Mouse (Mus musculus): ENCODE data around the gene Kdm4a.

Gene Kdm4a

GRCm38 (mm10) chr4:118156559-118156958 is 23.3 kb downstream of the Kdm4a start:
- no peak for DNase-seq (ENCODE audit: low read depth)

- DNase-seq (ENCODE audit: low read depth): no peak
Measured at GRCm38 (mm10) chr4:118154889-118155288, 25.0 kb downstream of the Kdm4a start.

- DNase-seq (ENCODE audit: low read depth): peak; percentile 22
Measured at GRCm38 (mm10) chr4:118152020-118152785, 27.6 kb downstream of the Kdm4a start.

- DNase-seq (ENCODE audit: low read depth): no peak
Measured at GRCm38 (mm10) chr4:118150804-118151203, 29.0 kb downstream of the Kdm4a start.

DNA sequence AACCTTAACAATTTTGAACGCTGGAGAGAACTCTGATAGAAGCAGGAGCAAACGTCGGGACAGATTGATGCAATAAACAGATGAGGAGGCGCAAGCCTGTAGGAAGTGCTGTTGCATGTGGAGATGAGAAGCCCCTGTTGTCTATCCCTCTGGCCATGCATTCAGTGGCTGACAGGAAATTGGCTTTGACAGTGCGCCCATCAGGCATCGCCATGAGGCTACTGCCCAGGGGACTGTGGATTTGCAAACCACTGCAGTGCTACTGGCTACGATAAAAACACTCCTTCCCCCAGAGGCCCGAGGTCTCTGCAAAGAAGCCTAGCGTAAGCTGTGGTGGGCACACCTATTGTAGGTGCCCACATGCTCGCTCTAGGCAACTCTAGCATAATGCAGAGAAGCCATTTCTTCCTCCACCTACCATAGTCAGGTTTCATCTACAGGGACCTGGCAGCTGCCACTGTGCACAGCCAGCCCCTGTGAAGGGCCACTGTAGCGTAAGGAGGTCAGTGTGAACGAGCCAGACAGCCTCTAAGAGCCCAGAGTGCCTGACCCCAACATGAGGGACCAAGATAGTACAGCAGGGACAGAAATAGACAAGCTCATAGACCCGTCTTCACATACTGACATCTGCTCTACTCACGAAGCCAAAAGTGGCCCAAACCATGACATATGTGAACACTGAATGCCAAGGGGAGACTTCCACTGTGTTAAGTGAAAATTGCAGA is 29.7 kb downstream of the Kdm4a start:
- DNase-seq (ENCODE audit: low read depth): no peak

DNA sequence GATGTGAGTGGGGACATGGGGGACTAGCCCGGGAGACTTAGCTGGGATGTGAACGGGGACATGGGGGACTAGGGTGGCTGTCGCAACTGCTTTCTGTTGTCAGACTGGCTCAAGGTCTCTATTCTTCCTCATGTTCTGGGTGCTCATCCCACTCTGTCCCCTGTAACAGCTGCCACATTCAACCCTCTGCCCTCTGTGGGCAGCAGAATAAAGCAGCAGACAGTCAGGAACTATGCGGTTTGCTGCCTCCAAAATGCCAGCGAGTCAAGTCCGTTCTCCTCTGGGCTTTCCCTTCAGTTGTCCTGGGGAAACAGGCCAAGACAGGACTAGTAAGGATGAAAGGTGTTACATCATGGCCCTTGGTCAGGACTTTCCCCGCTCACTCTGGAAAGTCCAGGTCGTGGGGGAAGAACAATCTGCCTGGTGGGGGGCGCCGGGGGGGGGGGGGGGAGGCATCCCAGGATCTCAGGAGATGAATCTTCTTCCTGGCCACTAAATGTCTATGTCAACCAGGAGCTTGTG is 30.7 kb downstream of the Kdm4a start:
- no peak for DNase-seq (ENCODE audit: low read depth)

GRCm38 (mm10) chr4:118148317-118148687 is 31.5 kb downstream of the Kdm4a start:
- no peak for DNase-seq (ENCODE audit: low read depth)

DNA sequence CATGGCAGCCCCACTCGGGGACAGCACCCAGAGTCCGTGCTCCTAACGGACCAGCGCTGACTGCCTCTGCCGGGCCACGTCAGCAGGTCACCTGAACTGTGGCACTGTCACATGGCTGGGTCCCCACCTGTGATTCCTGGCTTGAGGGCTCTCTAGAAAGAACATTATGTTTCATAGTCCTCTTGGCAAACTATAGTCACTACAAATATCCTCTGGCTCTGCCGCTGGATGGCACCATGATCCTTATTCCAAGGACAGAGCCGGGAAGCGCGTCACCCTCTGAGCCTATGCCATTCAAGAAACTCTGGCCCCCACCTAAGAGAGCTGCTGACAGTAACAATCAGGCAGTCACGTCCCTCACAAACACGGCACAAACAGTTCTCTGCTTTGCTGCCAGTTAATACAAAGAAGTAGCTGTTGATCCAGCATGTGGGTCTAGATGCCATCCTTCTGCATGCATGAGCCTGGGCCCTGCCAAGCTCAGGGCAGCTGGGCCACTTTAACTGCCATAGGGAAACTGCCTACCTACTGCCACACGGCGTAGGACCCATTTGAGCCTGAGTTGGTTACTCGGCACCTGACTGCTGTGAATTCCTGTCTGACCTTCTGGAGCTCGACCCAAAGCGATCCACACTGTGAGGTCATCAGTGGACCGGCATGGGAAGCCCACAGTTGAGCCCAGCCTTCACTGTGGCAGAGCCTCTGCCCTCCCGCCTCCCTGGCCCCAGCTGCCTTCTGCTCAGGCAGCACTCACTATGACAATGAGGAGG is 32.1 kb downstream of the Kdm4a start:
- DNase-seq (ENCODE audit: low read depth): no peak

- DNase-seq (ENCODE audit: low read depth): no peak
Measured at GRCm38 (mm10) chr4:118147090-118147489, 32.8 kb downstream of the Kdm4a start.

DNA sequence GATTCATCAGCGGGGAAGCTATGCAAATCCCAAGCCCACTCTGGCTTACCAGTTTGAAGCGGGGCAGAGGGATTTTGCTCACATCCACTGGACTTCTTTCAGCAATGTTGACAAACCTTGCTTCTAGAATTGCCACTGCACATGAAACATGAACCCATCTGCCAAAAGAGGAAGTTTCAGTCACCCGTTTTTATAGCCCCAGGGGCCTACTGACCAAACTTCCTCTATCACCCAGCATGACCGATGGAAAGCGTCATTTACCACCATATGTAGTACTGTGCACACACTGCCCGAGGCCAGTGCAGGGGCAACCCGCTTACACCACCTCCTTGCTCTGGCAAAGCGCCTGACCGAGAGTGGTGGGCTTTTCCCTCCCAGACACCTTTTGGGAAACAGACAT is 35.5 kb downstream of the Kdm4a start:
- peak; percentile 89 for DNase-seq (ENCODE audit: low read depth)

DNA sequence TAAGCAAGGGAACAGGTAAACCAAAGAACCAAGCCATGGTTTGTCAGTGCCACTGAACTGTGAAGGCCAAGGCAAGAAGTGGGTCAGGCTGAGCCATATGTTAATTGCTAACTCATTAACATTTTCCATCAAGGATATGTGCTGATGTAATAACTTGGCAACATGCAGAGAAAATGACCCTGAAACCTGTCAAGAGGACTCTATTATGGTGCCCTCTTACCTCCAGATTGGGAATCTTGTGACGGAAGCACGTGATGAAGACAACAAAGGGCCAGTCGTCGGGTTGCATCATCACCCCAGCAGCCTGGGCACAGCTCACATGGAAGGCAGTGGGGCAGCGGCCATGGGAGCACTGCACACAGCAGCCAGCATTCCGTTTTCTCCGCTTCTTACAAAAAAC is 36.2 kb downstream of the Kdm4a start:
- no peak for DNase-seq (ENCODE audit: low read depth)

DNA sequence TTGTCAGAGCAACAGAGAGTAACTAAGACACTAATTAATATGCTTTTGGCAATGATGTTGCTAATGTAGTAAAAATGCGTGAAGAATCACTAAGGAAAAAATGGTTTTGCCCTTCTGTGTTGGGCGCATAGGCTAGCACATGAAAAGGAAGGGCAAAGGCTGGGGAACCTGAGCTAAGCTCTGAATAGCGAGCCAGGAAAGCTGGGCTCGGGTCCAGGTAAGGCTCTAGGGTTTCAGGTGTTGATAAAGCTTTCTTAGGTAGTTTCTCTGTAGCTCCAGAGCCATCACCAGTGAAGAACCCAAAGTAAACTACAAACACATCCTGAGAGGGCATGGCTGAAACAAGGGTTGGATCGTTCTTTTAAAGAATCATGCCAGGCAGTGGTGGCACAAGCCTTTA is 38.3 kb downstream of the Kdm4a start:
- DNase-seq (ENCODE audit: low read depth): no peak

DNA sequence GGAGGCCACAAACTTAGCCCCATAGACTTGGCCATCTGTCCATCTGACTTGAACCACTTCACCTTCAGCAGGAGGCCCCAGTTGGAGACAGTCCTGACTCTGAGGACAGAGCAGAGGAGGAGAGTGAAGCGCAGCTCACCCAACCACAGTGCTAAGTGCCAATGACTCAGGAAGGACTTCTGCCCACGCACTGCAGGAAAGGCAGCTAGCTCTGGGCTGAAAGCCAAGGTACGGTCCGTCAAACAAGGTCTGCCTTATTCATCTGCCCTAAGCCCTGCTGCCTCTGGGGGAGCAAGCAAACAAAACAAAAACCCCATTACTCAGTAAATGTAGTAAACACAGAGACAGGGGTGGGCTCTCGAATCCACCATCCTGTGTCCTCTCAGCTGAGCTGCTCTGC is 41.0 kb downstream of the Kdm4a start:
- peak; percentile 87 for DNase-seq (ENCODE audit: low read depth)

DNA sequence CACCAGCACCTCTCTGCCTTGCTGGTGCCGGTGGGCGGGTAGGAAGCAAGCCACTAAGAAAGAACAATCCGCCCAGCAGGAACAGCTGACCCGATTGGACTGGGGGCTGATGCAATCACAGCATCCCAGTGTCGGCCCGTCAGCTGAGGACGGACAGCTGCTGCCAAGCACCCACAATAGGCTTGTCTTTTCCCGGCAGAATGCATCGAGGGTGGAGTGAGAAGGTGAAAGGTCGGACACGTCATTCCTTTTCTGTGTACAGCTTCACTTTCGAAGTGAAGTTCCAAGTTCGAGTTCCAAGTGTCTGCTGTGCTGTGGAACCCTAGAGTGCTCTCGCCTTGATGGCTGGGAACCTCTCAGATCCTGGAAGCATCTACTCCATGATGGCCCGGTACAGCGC is 42.0 kb downstream of the Kdm4a start:
- no peak for DNase-seq (ENCODE audit: low read depth)

GRCm38 (mm10) chr4:118137311-118137710 is 42.5 kb downstream of the Kdm4a start:
- no peak for DNase-seq (ENCODE audit: low read depth)

- DNase-seq (ENCODE audit: low read depth): no peak
Measured at GRCm38 (mm10) chr4:118135414-118135813, 44.4 kb downstream of the Kdm4a start.

- peak; percentile 88 for DNase-seq (ENCODE audit: low read depth)
Measured at GRCm38 (mm10) chr4:118134485-118135365, 45.1 kb downstream of the Kdm4a start, which contains the start of gene St3gal3. St3gal3 (minus strand) TSS chr4:118134914.

DNA sequence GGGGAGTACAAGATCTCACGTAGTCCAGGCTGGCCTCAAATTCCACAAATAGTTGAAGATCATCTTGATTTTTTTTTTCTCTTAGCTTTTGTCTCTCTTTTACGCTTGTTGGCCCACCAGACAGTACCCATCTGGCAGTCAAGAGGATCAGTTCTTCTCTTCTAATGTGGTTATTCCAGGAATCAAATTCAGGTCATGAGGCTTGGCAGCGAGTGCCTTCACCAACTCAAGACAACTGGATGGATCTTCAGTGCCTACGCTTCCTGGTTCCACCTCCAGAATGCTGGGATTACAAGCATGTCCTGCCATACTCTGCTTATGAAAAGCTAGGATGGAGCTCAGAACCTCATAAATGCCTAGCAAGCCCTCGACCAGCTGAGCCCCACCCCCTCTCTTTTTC is 48.5 kb downstream of the Kdm4a start:
- no peak for DNase-seq (ENCODE audit: low read depth)

DNA sequence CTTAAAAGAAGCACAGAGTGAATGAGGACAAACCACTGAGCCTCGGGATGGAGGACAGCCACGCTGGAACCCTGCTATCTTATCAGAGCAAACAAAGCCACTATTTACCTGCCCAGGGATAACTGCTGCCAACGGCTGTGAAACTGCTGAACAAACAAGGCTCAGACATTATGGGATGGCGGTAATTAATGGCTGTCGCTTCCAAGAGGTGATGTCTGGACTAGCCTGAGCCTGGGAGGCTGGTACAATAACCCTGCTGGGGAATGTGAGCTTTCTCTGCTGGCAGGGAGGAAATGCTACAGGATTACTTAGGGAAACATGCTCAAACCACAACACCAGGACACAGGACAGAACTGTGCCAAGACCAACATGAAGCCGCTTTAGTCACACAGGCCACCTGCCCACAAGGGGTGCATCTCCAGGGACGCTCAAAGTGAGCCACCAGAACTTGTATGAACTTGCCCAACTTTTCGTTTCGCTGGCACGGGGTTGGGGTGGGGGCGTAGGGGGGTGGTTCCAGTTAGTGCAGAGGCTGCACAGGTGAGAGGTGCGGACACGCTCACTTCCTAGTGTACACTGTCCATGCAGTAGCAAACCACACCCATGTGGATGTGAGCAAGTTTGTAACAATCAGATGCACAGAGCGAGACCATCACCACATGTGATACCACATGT is 56.7 kb downstream of the Kdm4a start:
- DNase-seq (ENCODE audit: low read depth): no peak

GRCm38 (mm10) chr4:118122078-118122477 is 57.8 kb downstream of the Kdm4a start:
- DNase-seq (ENCODE audit: low read depth): no peak

- no peak for DNase-seq (ENCODE audit: low read depth)
Measured at GRCm38 (mm10) chr4:118117565-118117964, 62.3 kb downstream of the Kdm4a start.

Measured in 416B (cell line).